Mouse (Mus musculus): ENCODE measurements around the gene Ifnb1. TPM values are rescaled to one million over a fixed set of nuclear protein-coding genes. Genes with fewer than 3 reads are reported as not detected.

The Ifnb1 gene
- not detected for polyA plus RNA-seq (2015; fragmentation: Illumina TruSeq; extraction: RNeasy Lipid Tissue Mini Kit (QIAGEN cat#74804); ENCODE audit: insufficient read depth, low replicate concordance)

DNA sequence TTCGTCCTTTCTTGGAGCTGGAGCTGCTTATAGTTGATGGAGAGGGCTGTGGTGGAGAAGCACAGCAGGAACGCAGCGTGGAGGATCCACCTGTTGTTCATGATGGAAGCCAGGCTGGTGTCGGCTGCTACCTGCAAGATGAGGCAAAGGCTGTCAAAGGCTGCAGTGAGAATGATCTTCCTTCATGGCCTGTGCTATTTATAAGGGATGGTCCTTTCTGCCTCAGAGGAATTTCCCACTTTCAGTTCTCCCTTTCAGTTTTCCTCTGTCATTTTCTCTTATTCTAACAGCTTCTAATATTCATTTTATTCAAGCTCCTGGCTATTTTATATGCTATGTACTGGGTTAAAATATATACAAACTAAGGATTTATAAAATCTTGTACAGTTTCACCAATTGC is at the start of gene Ifnb1:
Gene Ifnb1, minus strand, starts transcription at position 101 of the 400 bp plus-strand sequence.

DNA sequence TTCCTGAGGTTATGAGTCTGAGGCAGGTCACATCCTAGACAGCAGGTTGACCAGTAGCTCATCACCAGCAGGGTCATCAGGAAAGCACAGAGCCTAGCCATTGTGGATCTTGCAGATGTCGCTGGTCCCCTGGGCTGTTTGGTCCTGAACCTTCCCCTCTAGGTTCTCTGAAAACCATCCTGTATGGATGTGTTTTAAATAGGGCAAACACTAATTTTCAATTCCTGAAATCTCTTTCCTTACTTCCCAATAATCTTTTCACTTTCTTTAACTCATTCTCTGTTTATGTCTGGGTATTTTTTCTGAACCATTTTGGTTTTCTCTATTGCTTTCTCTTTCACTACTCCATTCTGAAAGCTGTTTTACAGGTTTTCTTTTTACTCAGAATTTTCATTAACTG is 49.1 kb upstream of the Ifnb1 start, which contains the start of gene Ifna14:
Gene Ifna14, minus strand, starts transcription at position 101 of the 400 bp plus-strand sequence.

DNA sequence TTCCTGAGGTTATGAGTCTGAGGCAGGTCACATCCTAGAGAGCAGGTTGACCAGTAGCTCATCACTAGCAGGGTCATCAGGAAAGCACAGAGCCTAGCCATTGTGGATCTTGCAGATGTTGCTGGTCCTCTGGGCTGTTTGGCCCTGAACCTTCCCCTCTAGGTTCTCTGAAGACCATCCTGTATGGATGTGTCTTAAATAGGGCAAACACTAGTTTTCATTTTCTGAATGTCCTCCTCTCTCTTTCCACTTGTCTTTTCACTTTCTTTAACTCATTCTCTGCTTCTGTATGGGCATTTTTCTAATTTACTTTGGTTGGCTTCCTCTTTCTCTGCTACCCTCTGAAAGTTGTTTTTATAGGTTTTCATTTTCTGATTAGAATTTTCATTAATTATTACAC is 35.6 kb upstream of the Ifnb1 start, which contains the start of gene Ifna15:
Gene Ifna15, minus strand, starts transcription at position 101 of the 400 bp plus-strand sequence.

Other genes starting within 250 kb of the Ifnb1 start
- 10.3 TPM for gene Hacd4, start 83.8 kb downstream of the Ifnb1 start, polyA plus RNA-seq (2015; fragmentation: Illumina TruSeq; extraction: RNeasy Lipid Tissue Mini Kit (QIAGEN cat#74804); ENCODE audit: insufficient read depth, low replicate concordance)
- not detected for gene Ifna15, start 35.5 kb upstream of the Ifnb1 start, polyA plus RNA-seq (2015; fragmentation: Illumina TruSeq; extraction: RNeasy Lipid Tissue Mini Kit (QIAGEN cat#74804); ENCODE audit: insufficient read depth, low replicate concordance)
- gene Ifna14, start 49.0 kb upstream of the Ifnb1 start, polyA plus RNA-seq (2015; fragmentation: Illumina TruSeq; extraction: RNeasy Lipid Tissue Mini Kit (QIAGEN cat#74804); ENCODE audit: insufficient read depth, low replicate concordance): not detected
- not detected for gene Ifna9, start 69.6 kb upstream of the Ifnb1 start, polyA plus RNA-seq (2015; fragmentation: Illumina TruSeq; extraction: RNeasy Lipid Tissue Mini Kit (QIAGEN cat#74804); ENCODE audit: insufficient read depth, low replicate concordance)
- not detected for gene Ifna12, start 80.6 kb upstream of the Ifnb1 start, polyA plus RNA-seq (2015; fragmentation: Illumina TruSeq; extraction: RNeasy Lipid Tissue Mini Kit (QIAGEN cat#74804); ENCODE audit: insufficient read depth, low replicate concordance)
- not detected for gene C87499, start 111.6 kb upstream of the Ifnb1 start, polyA plus RNA-seq (2015; fragmentation: Illumina TruSeq; extraction: RNeasy Lipid Tissue Mini Kit (QIAGEN cat#74804); ENCODE audit: insufficient read depth, low replicate concordance)
- not detected for gene Ifna13, start 121.7 kb upstream of the Ifnb1 start, polyA plus RNA-seq (2015; fragmentation: Illumina TruSeq; extraction: RNeasy Lipid Tissue Mini Kit (QIAGEN cat#74804); ENCODE audit: insufficient read depth, low replicate concordance)
- gene Ifna16, start 154.2 kb upstream of the Ifnb1 start, polyA plus RNA-seq (2015; fragmentation: Illumina TruSeq; extraction: RNeasy Lipid Tissue Mini Kit (QIAGEN cat#74804); ENCODE audit: insufficient read depth, low replicate concordance): not detected
- gene Ifna2, start 161.1 kb upstream of the Ifnb1 start, polyA plus RNA-seq (2015; fragmentation: Illumina TruSeq; extraction: RNeasy Lipid Tissue Mini Kit (QIAGEN cat#74804); ENCODE audit: insufficient read depth, low replicate concordance): not detected
- gene Ifnab, start 168.6 kb upstream of the Ifnb1 start, polyA plus RNA-seq (2015; fragmentation: Illumina TruSeq; extraction: RNeasy Lipid Tissue Mini Kit (QIAGEN cat#74804); ENCODE audit: insufficient read depth, low replicate concordance): not detected
- gene Gm26566, start 199.0 kb upstream of the Ifnb1 start, polyA plus RNA-seq (2015; fragmentation: Illumina TruSeq; extraction: RNeasy Lipid Tissue Mini Kit (QIAGEN cat#74804); ENCODE audit: insufficient read depth, low replicate concordance): not detected
- gene Klhl9, start 199.7 kb upstream of the Ifnb1 start, polyA plus RNA-seq (2015; fragmentation: Illumina TruSeq; extraction: RNeasy Lipid Tissue Mini Kit (QIAGEN cat#74804); ENCODE audit: insufficient read depth, low replicate concordance): 49.2 TPM
- gene Gm13271, start 232.1 kb upstream of the Ifnb1 start, polyA plus RNA-seq (2015; fragmentation: Illumina TruSeq; extraction: RNeasy Lipid Tissue Mini Kit (QIAGEN cat#74804); ENCODE audit: insufficient read depth, low replicate concordance): not detected
- not detected for gene Gm13283, start 237.3 kb upstream of the Ifnb1 start, polyA plus RNA-seq (2015; fragmentation: Illumina TruSeq; extraction: RNeasy Lipid Tissue Mini Kit (QIAGEN cat#74804); ENCODE audit: insufficient read depth, low replicate concordance)